Mouse (Mus musculus): ENCODE measurements around the gene Mroh7. TPM values are rescaled to one million over a fixed set of nuclear protein-coding genes. Genes with fewer than 3 reads are reported as not detected.

Mroh7 gene
- total RNA-seq, 1 experiment from 2014 or later = 2.3 TPM

GRCm38 (mm10) chr4:106693841-106694430 lies 36.8 kb downstream of the Mroh7 start:
- DNase-seq = no peak

DNA sequence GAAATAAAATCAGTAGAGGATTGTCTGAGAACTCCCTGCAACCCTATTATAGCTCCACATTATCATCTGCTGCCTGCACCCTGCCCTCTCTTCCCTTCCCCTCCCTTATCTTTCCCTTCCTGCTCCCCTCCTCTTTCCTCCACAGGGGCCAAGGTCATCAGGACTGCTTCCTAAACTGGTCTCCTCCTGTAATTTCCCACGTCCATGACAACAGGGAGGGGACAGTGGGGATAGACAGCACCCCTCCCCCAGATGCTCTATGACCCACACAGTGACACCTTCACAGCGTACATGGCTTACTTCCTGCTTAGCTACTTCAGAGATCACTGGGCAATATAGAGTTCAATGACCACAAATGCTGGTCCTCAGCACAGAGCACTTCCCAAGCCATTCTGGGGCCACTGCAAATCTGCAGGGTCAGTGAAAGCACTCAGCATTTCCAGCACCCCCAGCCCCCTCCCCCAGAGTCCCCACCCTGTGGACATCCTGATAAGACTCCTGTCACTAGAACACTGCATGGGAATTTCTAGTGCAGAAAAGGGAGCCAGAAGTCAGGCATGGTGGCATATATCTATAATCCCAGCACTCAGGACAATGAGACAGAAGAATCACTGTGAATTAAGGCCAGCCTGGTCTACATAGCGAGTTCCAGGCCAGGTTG lies 42.0 kb downstream of the Mroh7 start:
- no peak for DNase-seq

- no peak for DNase-seq
Observed at GRCm38 (mm10) chr4:106680955-106681354, 49.8 kb downstream of the Mroh7 start.

GRCm38 (mm10) chr4:106679152-106679551 lies 51.6 kb downstream of the Mroh7 start:
- DNase-seq = no peak

GRCm38 (mm10) chr4:106678442-106679118 lies 52.1 kb downstream of the Mroh7 start, which contains the start of gene Ttc4:
TSS of gene Ttc4 (minus strand) at chr4:106678944.
- DNase-seq = peak; percentile 92

DNA sequence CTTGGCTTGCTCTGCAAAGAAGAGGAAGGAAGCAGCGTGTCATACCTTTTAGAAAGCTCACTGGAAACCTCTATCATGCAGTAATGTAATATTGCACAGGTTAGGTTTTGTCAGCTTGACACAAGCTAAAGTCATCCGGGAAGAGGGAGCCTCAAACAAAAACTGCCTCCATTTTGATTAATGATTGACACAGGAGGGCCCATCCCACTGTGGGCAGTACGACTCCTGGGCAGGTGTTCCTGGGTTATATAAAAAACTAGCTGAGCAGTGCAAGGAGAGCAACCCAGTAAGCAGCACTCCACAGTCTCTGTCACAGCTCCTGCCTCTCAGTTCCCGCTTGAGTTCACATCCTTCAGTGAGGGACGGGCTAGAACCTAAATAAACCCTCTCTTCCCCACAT lies 54.0 kb downstream of the Mroh7 start:
- DNase-seq = no peak

- no peak for DNase-seq
Observed at GRCm38 (mm10) chr4:106666546-106666945, 64.2 kb downstream of the Mroh7 start.

DNA sequence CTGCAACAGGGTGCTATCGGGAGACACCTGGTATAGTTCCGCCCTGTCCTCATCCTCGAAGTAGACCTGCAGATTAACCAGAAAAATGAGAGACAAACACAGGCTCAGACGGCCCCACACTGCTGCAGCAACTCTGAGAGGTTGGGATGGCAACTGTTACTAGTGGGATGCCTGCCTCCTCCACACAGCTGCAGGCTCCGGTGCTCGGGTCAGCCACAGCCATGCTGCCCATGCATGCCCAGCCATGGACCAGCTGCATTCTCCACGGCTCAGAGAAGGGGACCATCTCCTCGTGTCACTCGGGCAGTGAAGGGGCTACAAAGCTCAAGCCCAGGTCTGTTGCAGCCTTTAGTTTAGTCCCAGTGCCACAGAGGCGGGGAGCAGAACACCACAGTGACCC lies 65.1 kb downstream of the Mroh7 start:
- no peak for DNase-seq

DNA sequence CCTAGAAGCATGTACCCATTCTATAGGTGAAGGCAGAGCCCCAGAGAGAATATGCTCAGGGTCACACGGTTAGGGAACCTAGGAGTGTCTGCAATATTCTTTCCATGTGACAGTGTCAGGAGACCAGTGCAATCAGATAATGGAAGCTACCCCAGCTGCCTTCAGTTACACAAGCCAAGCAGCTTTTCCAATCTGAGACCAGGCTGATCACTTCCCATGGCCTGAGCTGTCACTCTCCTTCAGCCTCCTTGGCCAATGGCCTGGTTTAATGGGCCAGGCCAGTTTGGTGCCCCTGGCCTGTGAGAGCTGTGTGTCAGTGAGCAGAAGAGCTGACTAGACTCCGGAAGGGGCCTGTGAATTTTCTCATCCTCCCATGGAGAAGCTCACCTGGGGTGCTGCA lies 65.5 kb downstream of the Mroh7 start:
- no peak for DNase-seq

- DNase-seq = no peak
Observed at GRCm38 (mm10) chr4:106664697-106665096, 66.0 kb downstream of the Mroh7 start.

- no peak for DNase-seq
Observed at GRCm38 (mm10) chr4:106663956-106664470, 66.7 kb downstream of the Mroh7 start.

- DNase-seq = no peak
Observed at GRCm38 (mm10) chr4:106655681-106656080, 75.0 kb downstream of the Mroh7 start.

DNA sequence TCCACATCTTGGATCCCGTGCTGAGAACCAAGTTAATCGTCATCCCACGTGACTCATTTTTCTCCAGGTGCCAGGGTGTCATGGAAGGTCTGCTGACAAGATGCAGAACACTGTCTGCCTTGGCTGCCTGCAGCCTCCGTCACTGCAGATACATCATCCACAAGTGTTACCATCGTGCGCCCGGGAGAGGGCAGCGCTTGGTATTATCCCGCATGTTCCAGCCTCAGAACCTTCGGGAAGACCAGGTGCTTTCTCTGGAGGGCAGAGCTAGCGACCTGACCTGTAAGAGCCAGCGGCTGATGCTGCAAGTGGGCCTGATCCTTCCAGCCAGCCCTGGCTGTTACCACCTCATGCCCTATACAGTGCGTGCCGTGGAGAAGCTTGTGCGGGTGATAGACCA lies 77.7 kb downstream of the Mroh7 start:
- DNase-seq = no peak

DNA sequence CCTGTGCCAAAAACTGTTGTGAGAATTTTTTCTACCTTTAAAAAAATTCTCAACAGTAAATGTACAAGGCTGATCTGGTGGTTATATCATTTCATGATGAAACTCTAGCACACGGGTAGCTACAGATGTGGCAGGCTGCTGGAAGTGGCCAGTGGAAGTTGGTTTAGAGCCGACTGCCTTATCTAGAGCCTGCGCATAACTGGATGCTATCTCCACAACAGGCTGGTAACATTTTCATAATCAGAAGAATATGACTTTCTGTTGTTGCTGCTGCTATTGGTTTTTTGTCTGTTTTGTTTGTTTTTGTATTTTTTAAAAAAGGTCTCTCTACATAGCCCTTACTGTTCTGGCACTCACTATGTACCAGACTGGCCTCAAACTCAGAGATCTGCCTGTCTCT lies 78.2 kb downstream of the Mroh7 start:
- DNase-seq = no peak

- DNase-seq = peak; percentile 97
Observed at GRCm38 (mm10) chr4:106650833-106651527, 79.7 kb downstream of the Mroh7 start, which contains the start of gene Pars2. TSS of gene Pars2 (plus strand) at chr4:106651069.

- DNase-seq = no peak
Observed at GRCm38 (mm10) chr4:106647137-106647536, 83.6 kb downstream of the Mroh7 start.

DNA sequence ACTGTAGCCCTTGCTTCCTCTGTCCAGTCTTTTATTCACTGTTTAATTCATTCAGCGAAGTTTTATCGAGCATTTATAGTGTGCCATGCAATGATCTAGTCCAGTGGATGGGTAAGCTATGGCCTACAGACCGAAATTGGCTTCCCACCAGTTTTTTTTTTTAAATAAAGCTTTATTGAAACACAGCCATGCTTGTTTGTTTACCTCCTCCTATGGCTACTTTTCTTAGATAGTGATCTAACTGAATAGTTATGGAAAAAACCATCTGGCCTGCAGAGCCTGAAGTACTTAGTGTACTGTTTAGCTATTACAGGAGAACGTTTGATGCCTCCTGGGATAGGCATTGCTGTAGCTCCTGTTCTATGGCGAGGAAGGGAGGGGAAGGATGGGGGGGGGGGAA lies 84.9 kb downstream of the Mroh7 start:
- DNase-seq = no peak

DNA sequence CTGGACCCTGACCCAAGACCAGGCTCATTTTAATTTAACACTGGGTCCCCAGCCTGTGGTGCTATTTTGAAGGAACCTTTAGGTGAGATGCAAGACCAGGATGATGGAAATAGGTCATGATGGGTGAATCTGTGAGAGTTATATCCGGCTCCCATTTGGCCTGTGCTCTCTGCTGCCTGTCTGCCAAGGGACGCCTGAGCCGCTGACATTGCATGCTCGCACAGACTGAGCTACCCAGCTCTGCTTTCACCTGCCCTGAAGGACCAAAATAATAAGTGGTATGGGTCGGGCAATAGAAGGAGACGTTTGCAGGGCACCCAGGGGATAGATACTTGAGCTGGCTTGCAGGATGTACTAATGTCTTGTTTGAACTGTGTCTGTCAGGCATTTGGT lies 86.5 kb downstream of the Mroh7 start:
- DNase-seq = no peak

DNA sequence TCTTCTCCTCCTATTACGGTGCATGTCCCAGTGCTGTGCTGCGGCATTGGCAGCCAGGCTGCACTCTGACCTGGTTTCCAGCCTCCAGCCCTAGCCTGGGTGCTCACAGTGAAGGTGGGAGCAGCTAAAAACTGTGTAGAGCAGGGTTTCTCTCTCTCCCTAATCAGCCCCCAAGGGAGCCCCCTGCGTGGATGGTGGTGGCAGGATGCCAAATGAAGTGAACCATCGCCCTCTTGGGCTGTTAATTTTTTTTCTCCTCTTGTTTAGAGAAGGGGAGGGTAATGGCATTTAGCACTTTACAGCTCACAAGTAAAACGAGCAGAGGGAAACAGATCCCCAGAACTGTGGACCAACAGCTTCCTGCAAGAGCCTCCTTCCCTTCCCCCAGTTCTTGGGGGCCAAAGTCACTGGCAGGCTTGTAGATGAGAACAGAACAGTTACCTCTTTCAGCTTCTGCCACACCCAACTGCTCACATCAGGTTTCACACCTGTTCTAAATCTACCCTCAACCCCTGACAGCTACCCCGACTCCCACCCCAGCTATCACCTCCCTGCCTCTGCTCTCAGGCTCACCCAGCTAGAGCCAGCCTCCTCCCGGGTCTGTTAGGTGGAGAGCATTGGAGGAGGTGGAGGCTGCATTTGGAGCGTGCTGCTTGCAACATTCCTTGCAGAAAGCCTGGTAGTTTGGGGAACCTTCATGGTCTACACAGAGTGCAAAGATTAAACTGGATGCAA lies 87.1 kb downstream of the Mroh7 start:
- no peak for DNase-seq

- no peak for DNase-seq
Observed at GRCm38 (mm10) chr4:106634086-106634479, 96.6 kb downstream of the Mroh7 start.

GRCm38 (mm10) chr4:106633281-106634085 lies 97.2 kb downstream of the Mroh7 start:
- no peak for DNase-seq

Data from adrenal gland, postnatal 25 days (tissue).